Mouse (Mus musculus) monocyte, adult 2 months (primary cell): ENCODE data around the gene Irx5.

Source experiments
- DNase-seq, 2 experiments: peaks; one replicate each; pipeline ENCODE4 v3.0.0; 2022; ENCODE audit warnings: low spot score in 2 of 2, low read depth in 1 of 2

The Irx5 gene

GRCm38 (mm10) chr8:92360083-92360861 is 2.8 kb downstream of the Irx5 start:
- no peak for DNase-seq

GRCm38 (mm10) chr8:92361546-92362351 is 4.3 kb downstream of the Irx5 start:
- DNase-seq: no peak

GRCm38 (mm10) chr8:92362396-92363115 is 5.1 kb downstream of the Irx5 start:
- DNase-seq: no peak

- no peak for DNase-seq
These were observed 6.1 kb downstream of the Irx5 start for GRCm38 (mm10) chr8:92363217-92364147.

GRCm38 (mm10) chr8:92364148-92364775 is 6.8 kb downstream of the Irx5 start:
- DNase-seq: no peak

GRCm38 (mm10) chr8:92364776-92365240 is 7.4 kb downstream of the Irx5 start:
- DNase-seq: no peak

GRCm38 (mm10) chr8:92365241-92365943 is 8.0 kb downstream of the Irx5 start:
- DNase-seq: no peak

GRCm38 (mm10) chr8:92365944-92366735 is 8.7 kb downstream of the Irx5 start:
- no peak for DNase-seq

GRCm38 (mm10) chr8:92366736-92367267 is 9.4 kb downstream of the Irx5 start:
- no peak for DNase-seq

GRCm38 (mm10) chr8:92379524-92379923 is 22.1 kb downstream of the Irx5 start:
- no peak for DNase-seq

GRCm38 (mm10) chr8:92380571-92380970 is 23.1 kb downstream of the Irx5 start:
- no peak for DNase-seq

GRCm38 (mm10) chr8:92387893-92388292 is 30.5 kb downstream of the Irx5 start:
- no peak for DNase-seq

GRCm38 (mm10) chr8:92404218-92404617 is 46.8 kb downstream of the Irx5 start:
- DNase-seq: no peak

GRCm38 (mm10) chr8:92408092-92408491 is 50.7 kb downstream of the Irx5 start:
- DNase-seq: no peak

GRCm38 (mm10) chr8:92413583-92413982 is 56.2 kb downstream of the Irx5 start:
- no peak for DNase-seq

GRCm38 (mm10) chr8:92420666-92421065 is 63.2 kb downstream of the Irx5 start:
- no peak for DNase-seq
